Mouse (Mus musculus) limb, embryonic 10.5 days (tissue): ENCODE results near the gene Clybl. TPM values are rescaled to one million over a fixed set of nuclear protein-coding genes. Genes with fewer than 3 reads are reported as not detected.

Source experiments
- DNase-seq: peaks from one replicate; pipeline ENCODE4 v3.0.0-alpha.2; 2017; ENCODE audit warnings: low spot score
- H3K27ac ChIP-seq: fragments of 300-500 bp; sonication (generic); 2 replicates; pipeline ENCODE4 v1.5.1; 2016; ENCODE audit warnings: mild to moderate bottlenecking
- H3K27me3 ChIP-seq: fragments of 300-500 bp; sonication (generic); 2 replicates; pipeline ENCODE4 v1.6.1; 2016; ENCODE audit warnings: low read depth, mild to moderate bottlenecking; ENCODE audit not compliant: poor library complexity, severe bottlenecking
- H3K36me3 ChIP-seq: fragments of 300-500 bp; sonication (generic); 2 replicates; pipeline ENCODE4 v1.6.1; 2016; ENCODE audit warnings: mild to moderate bottlenecking, moderate library complexity
- H3K4me1 ChIP-seq: fragments of 300-500 bp; sonication (generic); 2 replicates; pipeline ENCODE4 v1.6.1; 2016
- H3K4me3 ChIP-seq: fragments of 300-500 bp; sonication (generic); 2 replicates; pipeline ENCODE4 v1.5.1; 2016; ENCODE audit warnings: mild to moderate bottlenecking, moderate library complexity
- H3K9me3 ChIP-seq: fragments of 300-500 bp; sonication (generic); replicated peaks from 2 replicates; pipeline ENCODE4 v1.6.1; 2016; ENCODE audit warnings: mild to moderate bottlenecking
- WGBS: fragments of 180-500 bp; shearing (Covaris S2); methylation state at CpG from one replicate; pipeline ENCODE4 v1.1.7; 2016; 5-methylcytosine and 5-hydroxymethylcytosine counted together
- polyA plus RNA-seq: library from polyadenylated mRNA; unstranded; fragments of >200 nt; fragmentation: Nextera tagmentation; extraction: Ambion mirVana; gene quantifications from 2 replicates; pipeline ENCODE4 v1.2.1, GENCODE M21; 2016

Clybl gene
- polyA plus RNA-seq, 1 experiment from 2014 or later, result 25.1 TPM

DNA sequence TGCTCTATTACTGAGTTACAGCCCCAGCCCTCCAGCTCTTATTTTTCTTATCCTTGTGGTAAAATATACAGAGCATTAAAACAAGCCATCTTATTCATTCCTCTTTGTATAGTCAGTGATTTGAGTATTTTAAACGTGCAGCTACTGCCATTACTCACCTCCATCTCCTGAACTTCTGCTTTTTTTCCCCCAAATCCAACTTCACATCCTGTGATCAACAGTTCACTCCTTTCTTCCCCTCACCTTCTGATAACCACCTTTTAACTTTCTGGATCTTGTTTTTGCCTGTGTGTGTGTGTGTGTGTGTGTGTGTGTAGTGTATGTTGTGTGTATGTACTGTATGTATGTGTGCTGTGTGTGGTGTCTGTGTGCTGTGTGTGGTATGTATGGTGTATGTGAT, 122.3 kb downstream of the Clybl start:
- no peak for DNase-seq
- H3K27me3 ChIP-seq, result no peaks in the 10 kb centered on the region
- no peak overlapping the region for H3K27ac ChIP-seq
- no peaks in the 10 kb centered on the region for H3K4me1 ChIP-seq
- H3K4me3 ChIP-seq, result no peak overlapping the region
- H3K36me3 ChIP-seq, result no peaks in the 10 kb centered on the region
- no peaks in the 10 kb centered on the region for H3K9me3 ChIP-seq
- 60% methylated on average over 1 of the region's 1 CpGs for WGBS

DNA sequence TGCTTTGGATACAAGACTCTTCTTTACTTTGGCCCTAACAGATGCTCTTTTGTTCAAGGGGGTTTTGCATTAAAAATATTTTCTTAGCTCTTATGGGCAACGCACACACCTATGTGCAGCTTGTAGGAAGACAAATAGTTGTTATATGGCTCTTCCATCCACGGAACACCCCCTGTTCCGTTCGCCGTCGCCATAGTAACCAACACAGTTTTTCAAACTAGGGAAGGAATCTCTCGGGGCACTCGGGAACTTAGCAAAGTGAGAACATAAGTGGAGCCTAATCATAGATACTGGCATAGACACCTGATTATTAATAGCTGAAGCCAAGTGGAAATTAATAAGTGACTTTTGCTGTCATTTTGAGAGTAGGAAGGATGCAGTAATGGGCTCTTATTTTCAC, 123.6 kb downstream of the Clybl start:
- no peaks in the 10 kb centered on the region for H3K4me1 ChIP-seq
- H3K27me3 ChIP-seq, result no peaks in the 10 kb centered on the region
- WGBS, result 84% methylated on average over 8 of the region's 8 CpGs
- no peaks in the 10 kb centered on the region for H3K9me3 ChIP-seq
- H3K4me3 ChIP-seq, result no peak overlapping the region
- H3K27ac ChIP-seq, result no peak overlapping the region
- no peak for DNase-seq
- no peaks in the 10 kb centered on the region for H3K36me3 ChIP-seq

- Histone ChIP-seq H3K36me3 (peaks cover 7% of the 10 kb centered on the region; the same call in 1 of the 2 replicates), H3K27me3 (no peaks in the 10 kb centered on the region), H3K9me3 (no peaks in the 10 kb centered on the region), H3K27ac (no peak overlapping the region), H3K4me1 (no peaks in the 10 kb centered on the region), H3K4me3 (no peak overlapping the region)
- WGBS, result 92% methylated on average over 6 of the region's 6 CpGs
- no peak for DNase-seq
These were observed 130.9 kb downstream of the Clybl start for GRCm38 (mm10) chr14:122312415-122312814.

GRCm38 (mm10) chr14:122313328-122313727, 131.8 kb downstream of the Clybl start:
- Histone ChIP-seq H3K4me3 (no peak overlapping the region), H3K36me3 (peaks cover 7% of the 10 kb centered on the region; the same call in 1 of the 2 replicates), H3K27me3 (no peaks in the 10 kb centered on the region), H3K9me3 (no peaks in the 10 kb centered on the region), H3K27ac (no peak overlapping the region), H3K4me1 (no peaks in the 10 kb centered on the region)
- DNase-seq, result no peak
- 95% methylated on average over 4 of the region's 4 CpGs for WGBS

DNA sequence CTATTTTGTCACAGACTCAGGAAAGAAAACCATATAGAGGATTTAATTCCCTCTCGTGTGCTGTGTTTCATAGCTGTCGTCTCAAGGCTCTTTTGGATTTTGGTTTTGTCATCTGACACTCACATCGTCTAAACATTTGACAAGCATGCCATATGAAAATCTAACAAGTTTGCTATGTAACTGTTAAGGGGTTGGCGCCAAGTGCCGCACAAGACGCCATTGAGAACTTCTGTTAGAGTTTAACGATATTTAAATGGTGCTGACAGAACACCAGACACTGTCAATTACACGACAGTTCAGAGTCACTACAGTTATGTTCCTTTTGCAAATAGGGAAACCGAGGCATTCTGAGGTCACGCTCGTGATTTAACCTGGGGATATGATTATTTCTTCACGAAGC, 134.2 kb downstream of the Clybl start:
- no peaks in the 10 kb centered on the region for H3K9me3 ChIP-seq
- no peaks in the 10 kb centered on the region for H3K4me1 ChIP-seq
- 92% methylated on average over 12 of the region's 12 CpGs for WGBS
- H3K36me3 ChIP-seq, result peaks cover 7% of the 10 kb centered on the region; the same call in 1 of the 2 replicates
- DNase-seq, result no peak
- no peaks in the 10 kb centered on the region for H3K27me3 ChIP-seq
- no peak overlapping the region for H3K4me3 ChIP-seq
- H3K27ac ChIP-seq, result no peak overlapping the region

GRCm38 (mm10) chr14:122322136-122322535, 140.6 kb downstream of the Clybl start:
- no peaks in the 10 kb centered on the region for H3K36me3 ChIP-seq
- H3K27ac ChIP-seq, result no peak overlapping the region
- 24% methylated on average over 5 of the region's 5 CpGs for WGBS
- no peaks in the 10 kb centered on the region for H3K4me1 ChIP-seq
- no peaks in the 10 kb centered on the region for H3K9me3 ChIP-seq
- no peaks in the 10 kb centered on the region for H3K27me3 ChIP-seq
- H3K4me3 ChIP-seq, result no peak overlapping the region
- peak; percentile 76 for DNase-seq

DNA sequence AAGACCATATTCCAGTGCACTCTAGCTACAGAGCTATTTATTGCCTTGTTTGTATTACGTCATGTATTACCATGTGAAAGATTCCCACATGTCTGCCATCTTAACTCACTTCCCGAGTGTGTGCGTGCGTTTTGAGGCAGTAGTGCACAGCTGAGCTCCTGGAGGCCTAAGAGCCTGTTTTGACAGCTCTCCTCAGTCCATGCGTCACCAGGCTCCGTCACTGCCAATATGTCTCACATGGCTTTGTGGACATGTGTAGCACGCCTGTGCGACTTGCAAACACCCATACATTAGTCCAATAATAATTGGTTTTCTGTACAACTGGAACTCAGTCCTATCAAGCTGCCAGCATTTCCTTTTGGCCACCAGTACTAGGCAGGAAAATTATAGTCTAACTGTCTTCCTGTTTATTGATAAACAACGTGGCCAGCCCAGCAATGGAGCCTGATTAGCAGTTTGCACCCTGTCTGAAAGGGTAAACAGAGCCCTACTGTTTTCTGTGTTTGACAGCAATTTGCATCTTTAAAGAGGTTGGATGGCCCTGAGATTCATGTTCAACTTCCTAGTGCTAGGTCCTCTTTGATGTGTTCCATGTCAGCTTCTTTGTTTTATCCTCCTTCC, 142.4 kb downstream of the Clybl start:
- H3K27me3 ChIP-seq, result no peaks in the 10 kb centered on the region
- WGBS, result 82% methylated on average over 9 of the region's 9 CpGs

DNA sequence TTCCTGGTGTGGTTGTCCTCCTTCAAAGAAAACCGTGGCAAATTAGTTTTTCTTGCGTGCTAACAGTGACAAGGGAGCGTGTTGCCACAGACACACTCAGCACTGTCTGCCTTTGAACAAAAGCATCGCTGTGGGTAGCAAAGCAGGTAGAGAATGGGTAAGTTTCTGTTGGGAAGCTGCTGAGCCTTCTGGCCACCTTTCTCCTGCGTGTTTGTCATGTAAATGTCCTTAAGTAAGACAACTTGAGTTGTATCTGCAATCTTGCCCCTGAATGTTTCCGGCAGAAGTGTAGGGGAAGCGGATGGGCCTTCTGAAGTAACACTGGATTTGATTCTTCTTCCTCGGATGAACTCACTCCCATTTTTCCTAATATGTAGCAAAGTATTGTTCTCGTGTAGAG, 148.6 kb downstream of the Clybl start:
- Histone ChIP-seq H3K4me3 (no peak overlapping the region), H3K4me1 (peaks cover 11% of the 10 kb centered on the region), H3K27ac (no peak overlapping the region), H3K36me3 (no peaks in the 10 kb centered on the region), H3K9me3 (no peaks in the 10 kb centered on the region), H3K27me3 (no peaks in the 10 kb centered on the region)
- DNase-seq, result no peak
- 75% methylated on average over 9 of the region's 9 CpGs for WGBS

More for the DNA sequence above, 142.4 kb downstream of the Clybl start:
- Histone ChIP-seq H3K9me3 (no peaks in the 10 kb centered on the region), H3K36me3 (no peaks in the 10 kb centered on the region), H3K4me3 (no peak overlapping the region), H3K27ac (no peak overlapping the region), H3K4me1 (no peaks in the 10 kb centered on the region)
- no peak for DNase-seq

GRCm38 (mm10) chr14:122330716-122331115, 149.2 kb downstream of the Clybl start:
- H3K4me3 ChIP-seq, result no peak overlapping the region
- no peak overlapping the region for H3K27ac ChIP-seq
- no peak for DNase-seq
- no peaks in the 10 kb centered on the region for H3K9me3 ChIP-seq
- H3K4me1 ChIP-seq, result peaks cover 11% of the 10 kb centered on the region
- WGBS, result 92% methylated on average over 2 of the region's 2 CpGs
- no peaks in the 10 kb centered on the region for H3K27me3 ChIP-seq
- no peaks in the 10 kb centered on the region for H3K36me3 ChIP-seq

GRCm38 (mm10) chr14:122331635-122332460, 150.3 kb downstream of the Clybl start:
- DNase-seq, result no peak
- 31% methylated on average over 14 of the region's 14 CpGs for WGBS
- Histone ChIP-seq H3K4me3 (no peak overlapping the region), H3K27me3 (no peaks in the 10 kb centered on the region), H3K36me3 (no peaks in the 10 kb centered on the region), H3K27ac (no peak overlapping the region), H3K9me3 (no peaks in the 10 kb centered on the region), H3K4me1 (peaks cover 15% of the 10 kb centered on the region)

GRCm38 (mm10) chr14:122336957-122337356, 155.5 kb downstream of the Clybl start:
- no peaks in the 10 kb centered on the region for H3K27me3 ChIP-seq
- peak overlapping the region; percentile 30; the same call in 1 of the 2 replicates for H3K27ac ChIP-seq
- H3K36me3 ChIP-seq, result no peaks in the 10 kb centered on the region
- H3K4me3 ChIP-seq, result no peak overlapping the region
- 21% methylated on average over 4 of the region's 4 CpGs for WGBS
- no peaks in the 10 kb centered on the region for H3K9me3 ChIP-seq
- peaks cover 26% of the 10 kb centered on the region for H3K4me1 ChIP-seq
- DNase-seq, result no peak

DNA sequence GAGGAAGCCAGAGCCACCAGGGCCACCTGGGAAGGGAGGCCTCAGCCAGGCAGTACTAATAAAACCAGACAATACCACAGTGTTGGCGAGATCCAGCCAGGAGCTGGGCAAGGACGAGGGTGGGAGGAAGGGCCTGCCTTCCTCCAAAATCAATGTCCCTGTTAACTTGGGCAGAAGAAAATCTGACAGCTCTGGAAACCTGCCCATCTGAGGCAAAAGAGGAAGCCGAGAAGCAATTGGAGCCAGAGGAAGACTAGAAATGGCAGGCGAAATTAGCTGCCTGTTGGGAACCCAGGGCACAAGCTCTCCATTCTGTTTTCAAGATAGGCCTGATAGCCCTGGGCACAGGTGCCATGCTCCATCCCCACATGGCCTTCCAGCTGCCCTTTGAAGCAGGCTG, 157.3 kb downstream of the Clybl start:
- Histone ChIP-seq H3K27me3 (no peaks in the 10 kb centered on the region), H3K4me1 (peaks cover 17% of the 10 kb centered on the region), H3K36me3 (no peaks in the 10 kb centered on the region), H3K4me3 (no peak overlapping the region), H3K27ac (no peak overlapping the region), H3K9me3 (no peaks in the 10 kb centered on the region)
- WGBS, result 93% methylated on average over 4 of the region's 4 CpGs
- DNase-seq, result no peak

DNA sequence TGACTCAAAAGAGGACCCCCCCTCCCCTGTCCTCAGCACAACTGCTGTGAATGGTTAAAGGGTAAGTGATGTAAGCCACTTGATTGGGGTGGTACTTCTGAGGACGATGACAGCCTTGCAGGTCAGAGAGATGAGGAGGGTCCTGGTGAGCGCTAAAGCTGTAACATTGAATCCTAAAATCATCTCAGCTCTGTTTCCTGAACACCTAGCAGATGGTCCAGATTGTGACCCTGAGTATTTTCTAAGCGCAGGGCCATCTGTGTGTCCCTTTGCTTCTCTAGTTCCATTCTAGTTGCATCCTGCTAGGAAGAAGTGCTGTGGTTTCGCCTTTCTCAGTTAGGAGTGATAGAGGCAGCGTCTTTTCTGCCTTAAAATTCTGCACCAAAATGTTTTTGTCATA, 158.6 kb downstream of the Clybl start:
- H3K4me3 ChIP-seq, result no peak overlapping the region
- H3K27me3 ChIP-seq, result no peaks in the 10 kb centered on the region
- H3K36me3 ChIP-seq, result no peaks in the 10 kb centered on the region
- H3K9me3 ChIP-seq, result no peaks in the 10 kb centered on the region
- no peak overlapping the region for H3K27ac ChIP-seq
- H3K4me1 ChIP-seq, result peaks cover 20% of the 10 kb centered on the region
- WGBS, result 93% methylated on average over 5 of the region's 5 CpGs
- DNase-seq, result no peak
